Mouse (Mus musculus): ENCODE data around the gene Nabp1.

The Nabp1 gene

DNA sequence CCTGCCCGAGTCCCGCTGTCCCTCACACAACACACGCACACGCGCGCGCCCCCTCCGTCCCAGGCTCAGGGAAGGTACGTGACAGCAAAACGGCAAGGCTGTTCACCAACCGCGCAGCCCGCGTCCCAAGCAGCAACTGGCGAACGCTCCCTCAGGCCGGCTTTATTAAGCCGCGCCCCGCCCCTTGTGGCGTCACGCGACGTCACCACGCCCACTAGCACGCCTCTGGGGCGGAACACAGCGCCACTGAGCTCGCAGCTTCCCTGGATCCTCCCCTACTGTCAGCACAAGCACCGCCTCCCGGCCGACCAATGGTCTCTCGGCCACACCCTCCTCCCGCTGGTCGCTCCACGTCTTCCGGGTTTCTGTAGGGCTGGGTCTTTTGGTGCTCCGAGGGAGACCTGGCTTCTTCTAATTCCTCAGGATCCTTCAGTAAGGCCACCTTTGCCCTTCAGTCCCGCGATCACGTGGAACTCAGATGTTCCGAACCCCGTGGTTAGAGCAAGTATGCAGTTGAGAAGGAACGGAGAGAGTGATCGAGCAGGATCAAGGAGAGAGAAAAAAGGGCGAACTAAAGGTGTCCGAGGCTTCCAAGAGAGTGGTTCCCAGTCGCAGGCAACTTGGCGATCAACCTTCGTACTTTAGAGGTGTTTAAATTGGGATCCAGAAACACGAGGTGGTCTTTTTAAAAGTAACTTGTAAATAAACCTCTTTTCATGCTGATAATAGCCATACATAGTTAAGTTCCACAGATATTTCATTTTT is at the start of gene Nabp1:
Gene Nabp1 (minus strand): TSS at position 164 of the 765 bp plus-strand sequence.
- peak; percentile 99 for DNase-seq (ENCODE audit: low spot score)

DNA sequence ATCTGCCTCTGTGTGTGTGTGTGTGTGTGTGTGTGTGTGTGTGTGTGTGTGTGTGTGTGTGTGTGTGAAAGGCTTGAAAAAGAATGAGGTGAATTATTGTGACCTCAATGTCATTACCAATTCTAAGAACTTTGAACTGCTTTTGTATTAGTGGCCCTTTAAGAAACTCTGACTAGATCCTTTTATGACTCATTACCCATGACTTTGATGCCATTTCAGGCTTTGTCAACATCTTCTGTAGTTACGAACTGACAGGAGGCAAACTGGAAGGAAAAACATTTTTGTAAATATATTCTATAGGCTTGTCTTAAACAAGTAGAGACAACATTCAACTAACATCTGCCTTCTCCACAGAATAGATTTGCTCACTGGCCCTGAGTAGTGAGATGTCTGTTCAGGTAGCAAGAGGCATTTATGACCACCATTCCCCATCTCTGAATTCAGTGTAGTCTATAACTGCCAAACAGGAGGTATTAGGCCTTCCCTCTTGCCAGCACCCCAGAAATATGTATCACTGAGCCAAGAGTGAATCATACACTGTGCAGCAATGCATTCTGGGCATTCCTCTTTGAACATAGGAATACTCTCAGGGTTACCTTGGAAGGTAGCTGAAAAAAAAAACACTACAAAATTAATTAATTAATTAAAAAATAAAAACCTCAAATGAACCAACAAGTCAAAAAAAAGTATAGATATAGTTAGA is 47.5 kb upstream of the Nabp1 start:
- DNase-seq (ENCODE audit: low spot score), result no peak

DNA sequence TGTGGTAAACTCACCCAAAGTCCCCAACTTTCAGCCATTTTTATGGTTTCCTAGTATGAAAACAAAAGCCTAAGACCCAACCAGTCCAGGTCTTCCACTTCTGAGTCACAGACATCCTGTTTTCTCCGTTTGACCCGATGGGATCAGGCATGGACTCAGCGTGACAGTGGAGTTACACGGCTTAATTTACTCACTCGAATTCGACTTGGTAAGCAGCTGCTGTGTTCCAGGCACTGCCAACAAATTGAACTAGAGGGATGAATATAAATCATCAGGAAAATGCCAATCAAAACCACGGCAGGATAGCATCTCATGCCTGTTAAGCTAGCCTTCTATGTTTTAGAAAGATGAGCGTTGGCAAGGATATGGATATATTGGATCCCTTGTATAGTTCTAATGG is 43.4 kb upstream of the Nabp1 start:
- no peak for DNase-seq (ENCODE audit: low spot score)

DNA sequence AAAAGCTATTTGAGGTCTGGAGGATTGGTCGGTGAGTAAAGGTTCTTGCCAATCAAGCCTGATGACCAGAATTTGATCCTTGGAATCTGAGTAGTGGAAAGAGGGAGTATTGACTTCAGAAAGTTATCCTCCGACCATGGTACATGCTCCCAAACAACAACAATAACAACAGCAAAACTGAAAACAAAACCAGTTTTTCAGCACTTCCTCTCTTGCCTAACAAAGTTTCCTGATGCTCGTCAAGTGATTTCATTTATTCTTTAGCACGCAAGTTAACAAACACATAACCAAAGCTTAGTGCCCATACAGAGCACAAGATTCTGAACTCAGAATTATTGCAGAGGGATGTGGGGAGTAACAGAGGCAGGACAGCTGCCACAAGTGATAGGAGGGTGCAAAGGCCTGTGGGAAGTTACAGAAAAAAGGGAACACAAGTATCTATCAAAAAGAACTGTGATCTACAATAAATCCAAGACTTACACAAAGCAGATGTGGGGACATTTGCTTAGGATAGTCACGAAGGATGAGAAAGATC is 42.1 kb upstream of the Nabp1 start:
- no peak for DNase-seq (ENCODE audit: low spot score)

DNA sequence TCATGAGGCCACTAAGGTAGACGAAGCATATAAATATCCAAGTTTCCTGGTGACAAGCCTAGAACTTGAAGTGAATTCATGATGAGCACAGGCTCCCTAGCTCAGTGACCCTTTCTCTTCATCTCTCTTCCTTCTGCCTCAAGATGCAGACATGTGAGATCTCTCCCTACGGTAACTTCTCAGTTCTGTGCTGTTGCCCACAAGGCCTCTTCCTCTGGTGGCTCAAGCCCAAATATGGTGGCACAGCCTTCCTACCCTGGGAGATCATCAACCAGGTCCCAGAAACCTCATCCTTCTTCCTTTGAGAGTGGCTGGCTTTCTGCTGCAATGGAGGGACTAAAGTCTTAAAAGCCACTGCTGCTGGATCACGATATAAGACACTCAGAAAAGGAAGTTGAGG is 40.9 kb upstream of the Nabp1 start:
- DNase-seq (ENCODE audit: low spot score), result no peak

DNA sequence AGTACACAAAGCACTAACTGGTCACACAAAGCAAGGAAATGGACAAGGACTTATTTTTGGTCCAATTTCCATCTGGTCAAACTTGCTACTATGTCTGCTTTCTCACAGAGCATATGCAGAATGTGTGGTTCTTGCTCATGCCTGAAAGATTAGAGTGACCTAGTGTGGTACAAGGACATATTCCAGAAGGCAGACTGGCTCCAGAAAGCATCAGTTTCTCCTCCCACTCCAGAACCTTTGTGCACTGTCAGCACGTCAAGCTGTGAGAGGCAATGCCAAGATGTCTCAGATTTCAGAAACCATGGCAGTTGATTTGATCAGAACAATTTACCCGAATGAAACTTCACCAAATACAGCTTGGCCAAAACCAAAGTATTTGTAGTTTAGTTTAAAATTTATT is 37.4 kb upstream of the Nabp1 start:
- DNase-seq (ENCODE audit: low spot score), result no peak

DNA sequence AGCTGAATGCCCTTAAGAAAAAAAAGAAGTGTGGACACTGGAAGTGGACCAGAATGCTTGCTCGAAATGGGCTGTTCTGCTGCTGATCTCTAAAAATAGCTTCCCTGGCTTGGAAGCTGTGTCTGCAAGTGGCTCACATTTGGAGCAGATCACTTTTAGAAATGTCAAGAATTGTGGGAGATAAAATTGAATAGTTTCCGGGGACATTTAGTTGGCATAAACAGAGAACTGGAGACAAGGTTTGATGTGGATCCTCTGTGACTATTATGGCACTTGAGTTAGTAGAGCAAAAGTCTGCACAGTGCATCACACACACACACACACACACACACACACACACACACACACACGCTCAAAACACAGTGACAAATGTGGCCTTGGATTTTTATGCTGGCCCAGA is 36.8 kb upstream of the Nabp1 start:
- no peak for DNase-seq (ENCODE audit: low spot score)

DNA sequence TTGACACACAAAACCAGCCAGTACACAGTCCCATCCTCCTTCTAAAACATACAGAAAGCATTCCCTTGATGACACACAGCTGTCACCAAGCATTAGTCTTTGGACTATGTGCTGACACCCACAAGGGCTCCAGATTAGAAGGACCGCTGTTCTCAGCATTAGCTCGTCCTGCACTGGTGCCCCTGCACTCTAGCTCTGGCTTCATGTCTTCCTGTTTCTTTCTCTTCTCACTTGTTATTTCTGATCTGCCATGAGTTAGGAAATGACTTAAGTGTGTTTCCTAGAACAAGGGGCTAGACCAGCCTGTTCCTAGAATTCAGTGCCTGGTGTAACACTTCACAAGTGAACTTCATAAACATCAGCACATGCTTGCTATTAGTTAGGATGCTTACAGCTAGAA is 36.2 kb upstream of the Nabp1 start:
- no peak for DNase-seq (ENCODE audit: low spot score)

DNA sequence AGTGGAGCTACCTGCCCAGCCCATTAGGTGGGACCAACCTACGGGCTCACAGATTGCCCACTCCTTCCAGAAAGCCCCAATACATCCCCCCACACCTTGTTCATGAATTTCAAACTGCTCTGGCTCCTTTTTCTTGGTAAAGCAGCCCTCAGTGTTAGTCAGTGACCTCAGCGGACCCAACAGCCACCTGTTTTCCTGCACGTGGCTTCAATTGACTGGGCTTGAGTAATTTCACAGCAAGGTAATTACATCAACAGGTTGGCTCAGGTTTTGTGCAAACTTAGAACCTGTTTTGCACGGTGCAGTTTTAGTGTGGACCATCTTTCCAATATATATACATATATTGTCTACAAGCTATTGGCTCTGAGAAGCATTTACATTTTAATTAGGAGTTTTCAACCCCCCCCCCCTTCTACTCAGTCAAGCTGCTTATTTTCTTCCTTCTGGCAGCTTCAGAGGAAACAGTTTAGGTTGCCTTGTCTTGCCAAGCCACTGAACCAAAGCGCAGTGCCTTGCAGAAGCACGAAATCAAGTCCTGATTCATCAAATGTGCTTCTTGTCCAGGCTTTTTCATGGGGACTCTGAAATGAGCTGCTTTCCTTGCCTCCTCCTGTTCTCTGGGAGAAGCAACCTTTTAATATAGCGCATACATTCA is 35.0 kb upstream of the Nabp1 start:
- no peak for DNase-seq (ENCODE audit: low spot score)

DNA sequence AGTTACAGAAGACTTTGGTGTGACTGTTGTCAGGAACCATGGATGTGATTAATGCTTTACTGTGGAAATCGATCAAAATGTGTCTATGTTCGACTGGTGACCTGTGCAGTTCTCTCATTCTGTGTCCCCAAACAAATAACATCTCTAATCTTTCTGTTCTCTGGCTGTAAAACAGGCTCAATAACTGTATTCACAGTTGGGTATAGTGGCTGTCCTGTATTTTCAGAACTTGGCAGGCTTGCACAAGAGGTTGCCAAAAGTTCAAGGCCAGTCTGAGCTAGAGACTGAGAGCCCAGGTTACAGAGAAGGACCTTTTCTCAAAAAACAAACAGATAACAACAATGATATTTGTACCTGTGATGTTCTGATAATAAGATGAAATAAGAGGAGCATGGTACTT is 34.1 kb upstream of the Nabp1 start:
- DNase-seq (ENCODE audit: low spot score), result no peak

DNA sequence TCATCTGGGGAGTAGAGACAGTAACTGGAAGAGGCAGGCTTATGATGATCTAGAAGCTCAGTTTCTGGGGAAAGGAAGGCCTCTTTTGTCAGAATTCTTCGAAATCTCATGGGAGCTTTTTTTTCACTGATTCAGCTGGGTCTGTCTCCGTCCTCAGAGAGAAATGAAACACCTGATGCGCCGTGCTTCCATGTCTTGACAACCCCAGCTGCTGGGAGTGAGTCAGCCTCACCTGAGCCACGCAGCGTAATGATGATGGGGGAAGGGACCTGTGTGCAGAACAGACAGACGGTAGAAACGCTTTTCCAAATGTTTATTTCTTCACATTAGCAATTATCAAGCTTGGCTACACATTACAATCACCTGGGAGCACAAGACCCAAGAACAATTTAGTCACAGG is 31.6 kb upstream of the Nabp1 start:
- no peak for DNase-seq (ENCODE audit: low spot score)

DNA sequence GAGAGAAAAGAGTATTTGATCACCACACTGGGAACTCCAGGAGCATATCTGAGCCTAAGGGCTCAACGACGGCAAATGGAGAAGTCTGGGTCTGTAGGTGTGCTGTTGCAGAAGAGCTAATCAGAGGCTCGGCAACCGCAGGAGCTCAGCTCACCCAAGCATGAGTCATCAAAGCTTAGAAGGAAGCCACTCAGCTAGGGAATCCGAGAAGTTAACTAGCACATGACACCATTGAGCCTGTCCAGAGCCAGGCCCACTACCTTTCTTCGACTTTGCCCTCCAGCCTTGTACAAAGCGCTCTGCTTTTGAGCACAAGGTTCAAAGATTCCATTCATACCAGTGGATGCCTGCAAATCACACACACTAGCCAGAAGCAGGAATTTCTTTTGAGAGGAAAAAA is 30.9 kb upstream of the Nabp1 start:
- peak; percentile 14 for DNase-seq (ENCODE audit: low spot score)

DNA sequence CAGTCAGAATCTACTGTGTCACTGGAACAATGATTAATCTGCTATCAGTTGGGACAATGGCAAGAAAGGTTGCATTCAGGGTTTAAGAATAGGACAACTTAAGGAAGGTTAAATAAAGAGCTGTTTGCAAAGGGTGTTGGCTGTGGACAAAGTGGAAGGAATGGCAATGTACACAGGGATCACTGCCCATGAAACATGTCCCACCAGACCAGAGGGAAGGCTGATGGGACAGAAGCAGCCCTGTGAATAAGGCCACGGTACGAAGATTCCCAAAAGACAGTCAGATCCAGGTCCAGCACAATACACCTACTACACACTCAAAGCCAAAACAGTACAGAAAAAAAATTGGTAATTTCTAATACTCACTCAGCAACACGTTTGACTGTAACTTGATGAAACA is 30.3 kb upstream of the Nabp1 start:
- no peak for DNase-seq (ENCODE audit: low spot score)

DNA sequence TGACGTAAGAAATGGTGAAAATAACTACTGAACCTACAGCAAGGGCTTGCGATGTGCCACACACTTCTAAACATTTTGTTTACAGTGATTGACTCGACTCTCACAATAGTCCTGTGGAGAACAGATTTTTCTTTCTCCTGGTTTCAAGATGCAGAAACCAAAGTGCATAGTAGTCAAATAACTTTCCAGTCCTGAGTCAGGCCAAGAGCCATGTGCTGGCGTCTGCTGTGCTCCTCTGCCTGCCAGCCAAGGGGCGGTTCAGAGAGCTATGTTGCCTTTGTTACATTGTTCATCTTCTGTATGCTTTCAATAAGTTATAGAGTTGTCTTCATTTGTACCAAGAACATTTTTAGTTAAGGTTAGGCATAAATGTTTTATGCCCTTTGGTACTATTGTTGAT is 29.2 kb upstream of the Nabp1 start:
- DNase-seq (ENCODE audit: low spot score), result no peak

DNA sequence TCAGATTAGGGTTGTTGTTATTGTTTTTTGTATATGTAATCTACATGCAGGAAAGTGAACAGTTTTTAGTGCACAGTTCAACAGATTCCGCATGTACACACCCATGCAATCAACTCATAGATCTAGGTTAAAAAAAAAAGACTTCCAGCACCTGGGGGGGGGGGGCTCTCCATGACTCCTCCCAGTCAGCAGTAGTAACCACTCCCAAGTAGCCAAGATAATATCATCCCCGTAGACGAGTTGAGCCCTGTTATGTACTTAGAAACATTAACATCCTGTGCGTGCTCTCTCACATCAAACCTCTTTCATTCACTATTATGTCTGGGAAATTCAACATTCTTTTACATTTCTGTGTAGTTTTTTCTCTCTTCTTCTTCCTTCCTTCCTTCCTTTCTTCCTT is 28.0 kb upstream of the Nabp1 start:
- DNase-seq (ENCODE audit: low spot score), result no peak

DNA sequence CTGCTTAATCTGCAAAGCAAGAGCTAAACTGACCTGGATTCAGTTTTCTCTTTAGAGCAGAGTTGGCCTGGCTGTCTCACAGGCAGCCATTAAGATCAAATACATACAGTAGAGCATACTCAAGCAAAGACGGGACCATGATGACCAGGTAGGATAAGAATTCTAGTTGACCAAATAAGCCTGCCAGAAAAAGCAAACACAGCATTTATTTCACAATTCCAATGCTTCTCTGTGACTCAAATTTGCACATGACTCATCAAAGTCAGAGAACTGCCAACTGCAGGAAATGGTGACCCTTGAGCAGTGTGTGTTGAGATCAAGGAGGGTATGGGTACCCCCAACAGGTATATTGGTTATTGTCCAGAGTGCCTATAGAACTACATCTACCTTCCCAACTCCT is 27.4 kb upstream of the Nabp1 start:
- DNase-seq (ENCODE audit: low spot score), result no peak

DNA sequence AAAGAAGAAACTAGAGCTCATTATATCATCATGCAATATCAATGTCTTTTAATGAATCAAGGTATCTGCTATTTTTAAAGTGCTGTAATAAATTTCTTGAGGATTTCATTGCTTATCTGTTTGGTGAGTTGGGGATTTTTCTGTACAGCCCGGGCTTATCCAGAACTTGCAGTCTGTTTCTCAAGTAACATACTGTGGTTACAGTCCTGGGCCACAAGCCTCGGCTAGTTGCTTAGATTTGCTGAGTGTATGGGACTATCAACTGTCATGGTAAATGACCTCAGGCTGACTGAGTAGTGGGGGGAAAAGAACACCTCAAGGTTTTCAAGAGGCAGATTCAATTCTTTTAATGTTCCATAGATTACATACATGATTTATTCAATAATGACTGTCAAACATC is 24.8 kb upstream of the Nabp1 start:
- no peak for DNase-seq (ENCODE audit: low spot score)

DNA sequence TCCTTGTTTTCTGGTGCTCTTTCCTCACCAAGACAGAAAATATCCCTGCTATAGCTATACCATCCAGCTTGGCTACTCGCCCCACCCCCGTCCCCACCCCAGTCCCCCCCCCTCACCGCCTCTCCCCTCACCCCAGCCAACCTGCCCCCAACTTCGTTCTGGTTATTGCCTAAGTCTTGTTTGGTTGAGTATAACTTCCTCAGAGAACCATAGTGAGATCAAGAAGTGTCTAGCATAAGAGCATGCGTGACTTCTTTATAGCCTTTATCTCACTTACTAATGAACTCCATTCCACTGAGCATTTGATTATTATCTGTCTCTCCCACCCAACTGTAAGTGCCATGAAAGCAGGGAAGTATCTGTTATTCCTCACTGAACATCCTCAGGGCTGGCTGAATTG is 24.1 kb upstream of the Nabp1 start:
- DNase-seq (ENCODE audit: low spot score), result no peak

DNA sequence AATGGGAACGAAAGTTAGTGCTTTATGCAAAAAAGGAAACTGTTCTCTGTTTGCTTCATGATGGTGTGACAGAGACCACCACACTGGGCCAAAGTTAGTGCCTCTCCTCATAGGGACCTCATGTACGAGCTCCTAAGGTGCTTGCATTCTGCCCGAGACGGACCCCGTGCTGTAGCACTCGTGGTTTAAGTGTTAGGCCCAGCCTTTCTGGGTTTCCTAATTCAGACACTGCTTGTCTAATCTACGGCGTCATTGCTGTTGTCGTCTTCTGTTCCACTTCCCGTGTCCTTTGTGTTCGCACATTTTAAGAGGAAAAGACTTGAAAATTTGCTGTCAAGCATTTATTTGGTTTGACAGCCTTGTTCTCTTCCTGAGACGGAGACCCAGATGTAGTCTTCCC is 23.0 kb upstream of the Nabp1 start:
- DNase-seq (ENCODE audit: low spot score), result no peak

DNA sequence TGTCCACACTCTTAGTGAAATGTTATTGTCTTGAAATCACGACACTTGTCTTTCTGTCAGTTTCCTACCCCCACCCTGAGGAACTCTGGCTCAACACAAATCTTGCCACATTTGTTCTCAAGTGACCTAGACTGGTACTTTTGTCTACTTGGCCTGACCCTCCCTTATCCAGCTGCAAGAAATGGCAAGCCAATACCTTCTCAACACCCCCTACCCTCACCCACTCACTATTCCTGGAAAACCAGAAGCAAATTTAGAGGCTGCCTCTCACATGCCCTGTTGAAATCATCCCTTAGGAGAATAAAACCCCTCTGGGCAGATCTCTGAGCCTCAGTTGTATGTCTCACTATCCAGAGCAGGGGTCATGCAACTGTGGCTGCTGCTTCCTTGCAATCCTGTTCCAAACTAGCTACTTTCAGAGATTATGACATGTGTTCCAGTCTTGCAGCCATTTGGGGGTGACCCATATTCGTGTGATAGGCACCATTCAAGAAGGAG is 20.4 kb upstream of the Nabp1 start:
- DNase-seq (ENCODE audit: low spot score), result no peak

DNA sequence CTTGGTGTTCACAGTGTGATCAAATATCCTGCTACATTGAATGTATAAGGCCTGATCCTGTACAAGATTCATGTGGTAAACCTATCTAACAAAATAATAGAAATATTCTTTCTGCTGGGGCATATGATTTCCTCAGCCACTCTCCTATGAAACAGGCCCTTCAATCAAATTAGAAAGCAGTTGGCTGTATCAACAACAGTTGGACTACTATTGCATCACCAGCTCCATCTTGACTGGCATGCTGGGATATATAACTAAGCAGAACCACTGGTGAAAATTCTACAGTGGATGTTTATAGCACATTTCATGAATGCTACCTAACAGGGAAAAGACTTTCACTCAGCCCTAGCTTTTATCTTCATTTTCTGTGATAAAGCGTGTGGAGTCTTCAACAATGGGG is 17.9 kb upstream of the Nabp1 start:
- no peak for DNase-seq (ENCODE audit: low spot score)

DNA sequence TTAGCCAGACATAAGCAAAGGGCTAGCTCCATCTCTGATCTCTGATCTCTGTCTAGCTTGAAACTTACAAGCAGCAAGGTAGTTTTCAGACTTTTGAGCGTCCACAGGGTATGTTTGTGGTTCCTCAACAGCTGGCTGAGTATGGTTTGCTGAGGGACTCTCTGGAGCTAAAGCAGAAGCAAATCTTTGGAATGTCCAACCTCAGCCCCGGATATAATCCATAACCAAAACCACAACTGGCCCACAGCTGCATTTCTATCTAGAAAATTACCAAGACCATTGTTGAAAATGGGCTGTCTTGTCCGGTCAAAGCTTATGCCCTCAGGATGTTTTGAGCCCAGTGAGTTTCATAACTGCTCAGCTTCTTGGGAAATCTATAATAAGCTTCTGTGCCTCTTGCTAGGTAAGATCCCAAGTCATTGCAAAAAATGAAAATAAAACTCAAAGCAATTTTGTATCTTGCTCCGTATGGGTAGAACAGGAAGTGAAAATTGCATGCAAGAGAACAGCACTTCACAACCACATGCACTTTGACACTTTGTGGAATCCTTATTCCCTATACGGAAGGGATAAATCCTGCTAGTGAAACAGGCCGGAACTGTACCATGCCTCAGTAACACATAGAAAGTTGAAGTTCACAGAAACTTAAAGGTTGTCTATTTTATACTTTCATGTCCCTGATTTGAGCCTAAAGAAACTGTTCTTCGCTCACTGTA is 15.5 kb upstream of the Nabp1 start:
- DNase-seq (ENCODE audit: low spot score), result no peak

All from retina, embryonic 14.5 days (tissue).